Mouse (Mus musculus) kidney, postnatal 14 days (tissue): ENCODE measurements around the gene Nelfcd.
A peak's percentile ranks its signal among the peaks of the same experiment; 100 is the strongest.

Experiments
- DNase-seq: peaks from one replicate; pipeline ENCODE4 v3.0.0; 2022; ENCODE audit warnings: mixed read lengths

Gene Nelfcd

DNA sequence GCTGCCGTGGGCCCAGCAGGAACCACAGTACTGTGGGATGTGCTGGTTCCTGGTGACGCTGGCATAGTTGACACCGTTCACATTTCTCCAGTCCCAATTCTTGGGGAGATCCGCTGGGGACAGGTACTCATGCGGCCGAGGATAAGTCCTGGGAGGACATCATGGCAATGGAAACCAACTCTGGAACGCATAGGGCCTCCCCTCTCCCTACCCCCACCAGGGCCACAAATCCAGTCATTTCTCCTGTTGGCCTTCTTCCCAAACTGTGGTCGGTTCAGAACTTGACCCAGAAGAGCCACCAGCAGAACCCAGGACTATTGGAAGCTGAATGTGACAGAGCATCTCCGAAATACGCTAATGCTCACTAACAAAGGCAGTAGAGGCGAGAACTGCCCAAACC lies 22.6 kb downstream of the Nelfcd start:
- DNase-seq, result no peak

DNA sequence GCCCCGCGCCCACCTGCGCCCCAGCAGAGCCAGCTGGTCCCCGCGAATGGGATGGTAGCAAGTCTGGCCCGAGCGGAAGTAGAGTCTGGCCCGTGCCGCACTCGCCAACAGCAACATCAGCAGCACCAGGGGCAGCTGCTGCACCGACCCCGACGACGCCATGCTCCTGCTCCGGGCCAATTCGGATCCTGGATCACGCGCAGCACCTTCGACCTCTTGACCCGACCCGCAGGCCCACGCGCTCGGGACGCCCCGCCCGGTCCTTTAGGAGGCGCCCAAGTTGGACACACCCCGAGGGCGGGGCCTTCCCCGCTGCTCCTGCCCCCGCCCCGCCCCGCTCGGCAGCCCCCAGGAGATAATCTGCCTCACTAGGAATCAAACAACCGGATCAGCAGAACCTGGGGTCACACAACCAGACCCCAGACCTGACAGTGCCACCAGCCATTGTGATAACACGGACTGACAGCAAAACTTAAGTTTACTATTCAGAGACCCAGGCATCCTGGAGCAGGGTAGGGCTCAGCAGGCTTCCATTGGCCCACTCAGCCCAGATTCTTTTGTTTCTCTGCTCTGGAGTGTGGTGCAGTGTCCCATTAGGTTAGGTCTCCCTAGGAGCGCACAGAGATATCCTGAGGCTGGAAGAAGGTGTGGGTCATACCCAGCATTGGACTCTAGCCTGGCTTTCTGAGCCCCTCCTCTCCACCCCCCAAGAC lies 23.3 kb downstream of the Nelfcd start, which contains the start of gene Ctsz:
Ctsz (minus strand) TSS at position 303 of the 713 bp plus-strand sequence.
- peak; percentile 82 for DNase-seq

DNA sequence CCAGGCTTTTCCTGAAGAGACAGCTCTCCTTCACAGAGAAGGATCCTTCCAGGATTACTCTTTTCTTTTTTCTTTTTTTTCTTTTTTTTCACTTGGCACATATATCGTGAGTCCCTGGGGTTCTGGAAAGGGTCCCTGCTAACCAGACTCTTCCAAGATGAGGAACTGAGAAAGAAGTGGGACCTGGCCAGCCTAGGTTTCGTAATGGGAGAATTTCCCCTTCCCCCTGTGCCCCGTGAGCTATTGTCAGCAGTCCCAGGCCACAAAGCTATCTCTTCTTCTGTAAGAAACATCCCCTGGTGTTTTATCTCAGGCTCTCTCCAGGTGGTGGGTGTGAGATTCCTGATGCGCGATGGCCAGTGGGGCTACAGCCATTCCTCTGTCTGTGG lies 23.8 kb downstream of the Nelfcd start:
- DNase-seq, result no peak

DNA sequence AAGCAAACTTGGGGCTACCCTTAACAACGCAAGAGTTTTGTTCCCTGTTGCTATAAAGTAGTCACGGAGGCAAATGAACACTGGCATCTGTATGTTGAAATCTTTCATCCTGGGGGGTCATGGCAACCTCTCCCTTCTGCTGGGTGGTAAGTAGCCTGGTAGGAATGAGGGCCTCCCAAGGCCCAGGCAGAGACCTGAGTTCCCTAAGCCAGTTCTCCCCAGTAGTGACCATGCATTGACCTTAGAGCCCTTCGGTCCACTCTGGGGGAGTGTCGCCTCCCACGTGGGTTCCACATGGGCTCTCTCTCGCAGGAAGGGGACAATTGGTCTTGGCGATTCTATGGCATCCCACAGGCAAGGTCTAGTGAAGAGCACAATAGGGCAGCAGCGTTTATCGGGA lies 24.4 kb downstream of the Nelfcd start:
- no peak for DNase-seq

DNA sequence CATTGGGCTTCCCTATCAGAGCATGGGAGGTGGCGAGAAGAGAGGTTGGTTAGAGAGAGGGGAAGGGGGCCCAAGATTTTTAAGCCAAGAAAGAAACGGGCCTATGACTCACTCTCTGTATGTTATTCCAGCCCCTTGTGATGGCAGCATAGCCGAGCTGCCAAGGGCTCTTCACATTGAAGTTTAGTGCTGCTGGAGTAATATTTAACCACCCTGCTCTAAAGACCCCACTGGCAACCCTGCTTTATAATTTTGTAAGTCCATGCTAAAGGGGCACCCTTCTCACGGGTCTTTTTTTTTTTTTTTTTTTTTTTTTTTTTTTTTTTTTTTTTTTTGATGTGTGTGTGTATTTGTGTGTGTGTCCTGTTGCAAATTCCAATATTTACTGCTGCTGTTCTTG lies 26.3 kb downstream of the Nelfcd start:
- DNase-seq, result no peak

DNA sequence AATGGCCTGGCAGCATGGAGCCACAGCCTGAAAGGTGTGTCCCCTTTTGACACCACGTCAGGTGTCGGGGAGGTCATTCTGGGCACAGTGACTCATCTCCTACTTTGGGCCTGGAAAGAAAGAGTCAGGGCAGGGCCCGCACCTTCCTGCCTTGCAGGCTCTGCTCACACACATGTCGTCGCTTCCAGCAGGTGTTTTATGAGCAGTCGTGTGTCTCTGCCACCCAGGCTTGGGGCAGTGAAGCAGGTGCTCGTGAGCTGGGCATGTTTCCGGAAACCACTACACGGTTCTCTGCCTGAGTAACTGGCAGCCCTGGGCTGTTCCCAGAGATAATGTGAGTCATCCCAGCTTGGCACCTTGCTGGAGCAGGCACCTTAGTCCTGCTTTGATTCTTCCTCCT lies 26.9 kb downstream of the Nelfcd start:
- DNase-seq, result no peak

DNA sequence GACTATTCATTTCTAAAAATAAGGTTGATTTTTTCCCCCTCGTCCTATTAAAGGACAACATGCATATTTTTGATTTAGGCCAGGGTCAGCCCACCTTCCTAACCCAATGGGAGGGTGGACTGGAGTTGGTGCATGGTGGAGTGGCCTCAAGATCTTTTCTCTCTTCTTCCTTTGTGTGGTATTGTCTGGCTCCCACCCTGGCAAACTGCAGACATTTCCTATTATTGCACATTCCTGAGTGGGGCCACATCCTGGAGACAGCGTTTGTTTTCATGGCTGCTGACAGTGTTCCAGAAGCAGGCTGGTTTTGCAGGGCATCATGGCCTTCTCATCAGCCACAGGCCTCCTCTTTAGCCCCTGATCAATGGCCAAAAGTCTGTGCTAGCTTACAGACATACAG lies 27.4 kb downstream of the Nelfcd start:
- DNase-seq, result no peak

DNA sequence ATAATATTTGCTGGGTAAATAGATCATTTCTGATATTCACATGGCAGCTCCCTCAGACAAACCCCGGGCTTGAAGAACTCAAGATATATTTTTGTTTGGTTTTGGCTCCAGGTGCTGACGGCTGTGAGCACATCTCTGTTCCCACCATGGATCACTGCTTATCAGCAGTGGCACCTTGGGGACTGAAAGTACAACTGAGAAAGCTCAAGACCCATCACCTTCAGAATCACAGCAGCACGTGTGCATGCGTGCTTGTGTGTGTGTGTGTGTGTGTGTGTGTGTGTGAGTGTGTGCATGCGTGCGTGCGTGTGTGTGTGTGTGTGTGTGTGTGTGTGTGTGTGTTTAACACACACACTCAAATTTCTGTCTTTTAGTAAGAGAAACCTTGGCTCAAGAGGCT lies 28.8 kb downstream of the Nelfcd start:
- DNase-seq, result no peak

DNA sequence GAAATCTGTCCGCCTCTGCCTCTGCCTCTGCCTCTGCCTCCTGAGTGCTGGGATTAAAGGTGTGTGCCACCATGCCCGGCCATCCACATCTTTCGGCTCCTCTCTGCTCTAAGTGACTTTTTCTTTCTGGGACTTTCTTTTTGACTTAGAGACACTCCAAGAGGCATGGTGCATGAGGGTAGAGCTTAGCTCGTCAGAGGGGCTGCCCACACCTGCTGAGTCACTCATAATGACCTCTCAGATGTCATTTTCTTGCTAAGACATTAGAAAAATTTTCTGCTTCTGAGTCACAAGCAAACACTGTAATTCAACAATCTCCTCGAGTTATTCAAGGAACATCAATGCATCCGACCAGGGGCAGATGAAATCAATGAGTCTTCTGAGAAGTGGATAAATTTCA lies 29.4 kb downstream of the Nelfcd start:
- DNase-seq, result no peak

DNA sequence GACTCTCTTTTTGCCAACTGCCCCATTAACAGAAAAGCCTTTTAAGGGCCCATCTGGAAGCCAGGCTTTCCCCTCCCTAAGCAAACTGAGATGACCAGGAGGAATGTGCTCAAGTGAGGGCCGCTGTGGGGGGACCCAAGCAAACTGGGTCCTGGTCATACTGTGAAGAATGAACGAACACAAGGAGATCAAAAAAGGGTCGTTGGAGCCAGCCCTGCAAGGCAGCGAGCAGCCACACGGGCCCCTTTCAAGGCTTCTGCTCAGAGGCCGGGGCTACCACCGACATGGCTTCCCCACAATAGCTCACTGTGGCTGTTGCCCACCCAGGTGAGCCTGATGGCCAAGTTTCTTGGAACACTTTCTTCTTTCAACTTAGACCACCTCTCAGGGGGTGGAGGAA lies 30.9 kb downstream of the Nelfcd start:
- DNase-seq, result no peak

DNA sequence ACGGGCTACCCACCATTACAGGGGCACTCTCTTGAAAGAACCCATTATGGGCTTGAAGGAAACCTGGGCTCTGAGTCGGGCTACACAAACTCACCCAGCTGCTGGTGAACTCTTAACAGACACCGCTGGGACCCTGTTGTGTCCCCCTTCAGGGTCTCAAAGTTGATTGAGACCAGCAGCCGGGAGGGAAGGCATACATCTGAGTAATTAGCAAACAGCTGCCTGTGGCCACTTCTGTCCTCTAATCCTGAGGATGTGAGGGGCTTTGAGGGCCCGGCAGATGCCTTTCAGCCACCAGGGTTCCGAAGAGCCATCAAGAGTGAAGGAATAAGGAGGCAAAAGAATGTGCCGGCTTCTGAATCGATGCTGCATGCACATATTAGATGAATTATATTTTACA lies 31.3 kb downstream of the Nelfcd start:
- DNase-seq, result no peak

DNA sequence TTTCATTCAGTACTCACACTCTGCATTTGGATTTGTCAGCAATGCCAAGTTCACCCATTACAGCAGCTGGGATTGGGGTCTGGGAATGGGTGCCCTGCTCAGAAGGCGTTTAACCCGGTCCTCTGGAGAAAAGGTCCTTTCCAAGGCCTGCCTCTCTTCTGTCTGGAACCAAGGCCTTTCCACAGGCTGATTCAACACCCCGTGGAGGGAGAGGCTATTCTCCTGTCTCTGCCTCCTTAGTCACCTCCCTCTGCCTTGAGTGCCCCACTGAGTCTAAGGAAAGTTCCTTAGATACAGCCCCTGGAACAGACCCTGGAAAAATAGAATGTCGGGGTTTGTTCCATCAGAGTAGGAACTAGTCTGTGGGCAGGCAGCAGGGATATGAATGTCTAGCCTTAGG lies 32.8 kb downstream of the Nelfcd start:
- no peak for DNase-seq

DNA sequence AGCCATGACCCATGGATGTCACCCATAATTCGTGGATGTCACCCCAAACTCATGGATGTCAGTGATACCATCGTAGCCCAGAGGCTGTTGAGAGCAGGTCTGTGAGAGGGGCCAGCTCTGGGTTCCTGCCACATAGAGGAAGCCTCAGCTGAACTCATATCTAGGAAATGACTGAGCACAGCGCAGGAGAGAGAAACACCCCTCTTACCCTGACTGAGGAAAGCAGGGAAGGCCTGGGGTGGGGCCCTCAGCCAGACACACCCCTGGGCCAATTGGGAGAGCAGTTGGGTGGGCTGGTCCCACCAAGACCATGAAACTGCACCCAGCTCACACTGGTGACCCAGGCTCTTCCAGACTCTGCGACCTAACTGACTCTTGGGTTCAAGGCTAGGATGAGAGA lies 34.7 kb downstream of the Nelfcd start, which contains the start of gene Tubb1:
Tubb1 (plus strand) TSS at position 343 of the 400 bp plus-strand sequence.
- no peak for DNase-seq

DNA sequence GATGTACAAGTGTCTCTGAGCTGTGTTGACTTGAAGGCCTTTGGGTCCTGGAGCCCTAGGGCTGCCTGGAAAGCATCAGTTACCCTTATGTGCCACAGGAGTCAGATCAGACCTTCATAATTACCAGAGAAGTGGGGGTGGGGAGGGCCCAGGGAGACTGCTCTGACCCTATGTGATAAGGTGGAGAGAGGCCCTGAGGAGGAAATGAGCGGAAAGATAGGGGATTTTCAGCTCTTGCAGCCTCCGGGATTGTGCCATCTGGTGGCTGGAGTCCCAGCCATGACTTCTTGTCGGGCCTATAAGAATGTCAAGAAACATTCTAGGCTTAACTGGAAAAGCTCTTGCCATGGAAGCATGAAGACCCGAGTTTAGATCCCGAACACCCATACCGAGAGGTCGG lies 38.1 kb downstream of the Nelfcd start:
- no peak for DNase-seq

DNA sequence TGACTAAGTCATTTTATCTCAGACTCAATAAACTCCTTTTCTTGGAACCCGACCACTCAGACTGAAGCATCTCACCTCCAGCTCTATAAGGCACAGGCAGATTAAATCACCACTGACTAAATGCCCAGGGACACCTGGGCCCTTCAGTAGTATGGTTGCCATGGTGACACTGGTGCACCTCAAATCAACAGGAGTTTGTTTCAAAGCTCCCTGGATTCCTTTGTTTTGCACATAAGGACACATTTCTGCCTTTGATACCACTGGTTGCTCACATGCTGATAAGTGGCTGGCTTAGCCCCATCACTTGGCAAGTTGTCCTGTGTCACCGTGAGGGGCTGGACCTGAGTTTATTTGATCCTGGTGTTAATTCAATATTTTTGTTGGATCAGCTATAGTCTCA lies 43.8 kb downstream of the Nelfcd start:
- DNase-seq, result no peak

DNA sequence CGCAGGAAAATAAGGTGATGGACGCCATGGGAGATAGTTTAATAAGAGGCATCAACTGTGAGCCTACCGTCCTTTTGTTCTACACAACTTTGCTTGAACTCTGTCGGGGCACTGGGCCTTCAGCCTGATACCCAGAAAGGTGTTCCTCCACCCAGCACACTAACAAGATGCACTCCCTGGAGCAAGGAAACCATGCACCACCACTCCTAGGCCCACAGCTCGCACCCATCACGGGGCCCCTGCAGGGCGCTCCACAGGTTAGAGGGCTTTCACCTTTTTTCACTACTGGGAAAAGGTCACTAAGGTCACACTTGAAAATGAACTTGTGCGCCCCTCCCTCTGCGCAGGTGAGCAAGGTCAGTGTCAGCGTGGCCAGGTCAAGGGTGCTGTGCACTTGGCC lies 47.8 kb downstream of the Nelfcd start:
- no peak for DNase-seq

DNA sequence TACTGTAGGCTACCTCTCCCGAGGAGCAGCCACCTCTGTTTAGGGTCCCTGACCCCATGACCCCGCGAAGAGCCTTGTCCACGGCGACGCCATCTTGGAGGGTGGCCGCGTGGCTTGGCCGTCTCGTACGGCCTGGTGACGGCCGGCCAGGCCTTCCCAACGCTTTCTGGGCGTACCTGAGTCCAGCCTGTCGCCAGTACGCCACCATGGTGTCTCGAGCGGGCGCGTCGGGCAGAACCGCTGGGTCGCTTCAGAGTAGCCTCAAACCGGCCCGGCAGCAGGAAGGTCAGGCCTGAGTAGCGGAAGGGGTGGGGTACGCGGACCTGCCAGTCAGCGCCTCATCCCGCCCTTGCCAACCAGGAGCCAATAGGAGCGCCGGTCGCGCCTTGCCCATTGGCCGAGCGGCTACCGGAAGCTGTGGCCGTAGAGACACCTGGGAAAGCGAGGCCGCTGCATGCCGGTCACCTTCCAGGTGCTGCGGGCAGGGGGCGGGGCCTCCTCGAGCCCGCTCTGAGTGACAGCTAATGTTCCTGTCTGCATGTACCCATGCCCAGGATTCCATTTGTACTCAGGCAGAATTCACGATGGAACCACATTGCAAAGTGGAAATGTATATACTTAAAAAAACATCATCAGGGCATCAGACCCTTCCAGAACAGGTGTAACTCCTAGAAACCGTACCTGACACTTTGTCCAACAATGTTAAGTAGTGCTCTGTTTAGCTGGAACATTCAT lies 48.4 kb downstream of the Nelfcd start, which contains the start of gene Atp5e:
Atp5e (minus strand) TSS at position 317 of the 735 bp plus-strand sequence.
- DNase-seq, result peak; percentile 98

DNA sequence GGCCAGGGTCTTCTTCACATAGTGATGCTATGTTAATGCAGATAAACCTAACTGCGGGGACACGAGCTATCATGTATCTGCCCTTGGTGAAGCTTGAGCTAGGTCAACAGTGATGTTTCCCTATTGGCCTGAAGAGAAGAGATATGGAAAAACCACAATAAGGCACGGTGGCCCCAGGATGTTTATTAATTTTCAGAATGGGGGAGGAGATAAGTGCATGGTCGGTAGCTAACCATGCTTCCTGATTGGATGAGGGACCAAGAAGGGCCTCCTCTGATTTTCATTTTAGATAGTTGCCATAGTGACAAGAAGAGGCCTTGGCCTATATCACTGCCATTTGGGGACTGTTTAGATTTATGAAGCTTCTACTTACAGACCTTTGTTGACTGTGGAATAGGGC lies 54.7 kb downstream of the Nelfcd start:
- no peak for DNase-seq

DNA sequence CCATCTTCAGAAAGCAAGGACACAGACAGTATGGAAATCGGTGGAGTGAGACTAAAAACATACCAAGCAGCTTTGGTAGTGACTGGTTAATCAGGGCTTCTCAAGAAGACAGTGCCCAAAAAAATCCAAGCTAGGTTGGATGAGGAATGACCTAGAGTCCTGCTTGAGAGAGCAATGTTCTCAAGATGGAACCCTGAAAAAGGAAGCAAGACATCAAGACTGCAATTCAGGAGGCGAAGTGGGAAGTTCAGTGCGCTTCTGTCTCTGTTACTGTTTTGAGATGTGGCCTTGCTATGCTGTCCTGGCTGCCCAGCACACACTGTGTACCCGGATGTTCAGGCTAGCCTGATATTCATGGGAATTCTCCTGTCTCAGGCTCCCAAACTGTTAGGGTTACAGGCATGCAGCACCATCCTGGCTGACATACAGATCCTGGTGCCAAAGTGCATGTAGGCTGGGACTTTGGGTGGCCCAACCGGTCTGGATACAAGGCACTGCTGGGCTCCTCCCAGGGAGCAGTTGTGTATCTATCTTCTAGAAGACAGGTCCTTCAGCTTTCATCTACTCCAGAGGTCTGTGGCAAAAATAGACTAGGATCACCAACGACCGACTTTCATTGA lies 55.3 kb downstream of the Nelfcd start:
- no peak for DNase-seq

DNA sequence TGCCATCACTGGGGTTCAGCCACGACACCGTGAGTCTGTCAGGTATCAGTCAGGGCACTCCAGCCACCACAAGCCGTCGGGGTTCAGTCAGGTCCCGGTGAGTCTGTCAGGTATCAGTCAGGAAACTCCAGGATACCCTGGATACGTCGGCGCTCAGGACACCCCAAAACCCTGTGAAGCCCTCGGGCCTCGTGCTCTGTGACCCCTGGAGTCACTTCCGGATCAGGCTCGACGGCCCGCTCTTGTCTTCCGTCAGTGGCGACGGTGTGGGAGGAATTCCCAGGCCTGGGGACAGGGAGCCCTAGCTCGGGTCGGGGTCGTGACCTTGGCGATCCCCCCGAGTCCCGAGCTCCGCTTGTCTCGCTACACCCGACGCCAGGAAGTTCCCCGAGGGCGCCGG lies 56.8 kb downstream of the Nelfcd start:
- DNase-seq, result no peak

DNA sequence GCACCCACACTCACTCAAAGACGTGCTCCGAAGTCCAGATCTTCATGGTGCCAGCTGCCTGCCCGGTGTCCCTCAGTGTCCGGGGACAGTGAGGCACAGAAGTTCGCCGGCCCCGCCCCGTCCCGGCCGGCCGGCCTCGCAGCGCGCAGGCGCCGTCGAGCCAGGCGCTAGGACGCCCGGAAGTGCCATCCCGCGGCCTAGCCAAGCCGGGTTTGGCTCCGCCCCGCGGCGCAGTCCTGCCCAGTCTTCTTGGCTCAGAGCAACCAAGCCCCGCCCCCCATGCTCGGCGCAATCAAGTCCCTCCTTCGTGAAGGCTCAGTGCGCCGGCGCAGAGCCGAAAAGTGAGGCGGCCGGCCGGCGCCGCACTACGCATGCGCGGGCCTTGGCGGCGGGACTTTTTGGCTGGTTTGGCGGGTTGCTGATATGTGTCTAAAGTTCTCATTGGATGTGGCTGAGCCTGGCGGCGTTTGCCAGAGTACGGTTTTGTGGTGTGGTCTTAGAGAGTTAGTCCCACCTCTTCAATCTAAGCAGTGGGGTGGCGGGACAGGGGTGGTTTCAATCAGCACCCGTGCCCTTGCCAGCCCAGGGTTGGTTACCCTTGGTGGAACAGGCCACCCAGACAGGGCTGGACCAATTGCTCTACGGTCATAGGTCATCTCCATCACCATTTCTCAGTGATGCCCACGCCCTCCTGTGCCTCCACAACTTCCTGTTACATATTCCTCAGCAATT lies 57.4 kb downstream of the Nelfcd start, which contains the start of gene Prelid3b:
Prelid3b (minus strand) TSS at position 264 of the 732 bp plus-strand sequence.
- peak; percentile 100 for DNase-seq

DNA sequence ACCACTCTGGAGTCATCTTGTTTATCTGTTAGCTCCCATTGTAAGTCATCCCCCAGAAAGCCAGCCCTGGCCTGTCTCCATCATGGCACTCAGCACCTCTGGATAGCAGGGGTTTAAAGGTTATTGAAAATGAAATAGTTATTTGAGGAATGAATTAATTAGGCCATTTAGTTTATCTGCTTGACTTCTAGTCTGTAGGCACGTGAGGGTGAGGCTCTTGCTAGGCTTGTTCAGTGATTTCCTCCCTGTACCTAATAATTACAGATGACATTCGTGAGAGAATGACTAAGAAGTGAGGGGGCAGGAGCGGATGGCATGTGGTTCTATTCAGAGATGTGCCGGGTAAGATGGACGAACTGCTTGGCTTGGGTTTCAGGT lies 57.9 kb downstream of the Nelfcd start:
- no peak for DNase-seq
